Mouse (Mus musculus): ENCODE measurements around the gene Tbc1d17.
"Not testable (repeated sequence)": the region's sequence is repeated elsewhere in the genome, so short reads cannot be mapped to it uniquely, and the experiment has no call there.

Tbc1d17 gene

DNA sequence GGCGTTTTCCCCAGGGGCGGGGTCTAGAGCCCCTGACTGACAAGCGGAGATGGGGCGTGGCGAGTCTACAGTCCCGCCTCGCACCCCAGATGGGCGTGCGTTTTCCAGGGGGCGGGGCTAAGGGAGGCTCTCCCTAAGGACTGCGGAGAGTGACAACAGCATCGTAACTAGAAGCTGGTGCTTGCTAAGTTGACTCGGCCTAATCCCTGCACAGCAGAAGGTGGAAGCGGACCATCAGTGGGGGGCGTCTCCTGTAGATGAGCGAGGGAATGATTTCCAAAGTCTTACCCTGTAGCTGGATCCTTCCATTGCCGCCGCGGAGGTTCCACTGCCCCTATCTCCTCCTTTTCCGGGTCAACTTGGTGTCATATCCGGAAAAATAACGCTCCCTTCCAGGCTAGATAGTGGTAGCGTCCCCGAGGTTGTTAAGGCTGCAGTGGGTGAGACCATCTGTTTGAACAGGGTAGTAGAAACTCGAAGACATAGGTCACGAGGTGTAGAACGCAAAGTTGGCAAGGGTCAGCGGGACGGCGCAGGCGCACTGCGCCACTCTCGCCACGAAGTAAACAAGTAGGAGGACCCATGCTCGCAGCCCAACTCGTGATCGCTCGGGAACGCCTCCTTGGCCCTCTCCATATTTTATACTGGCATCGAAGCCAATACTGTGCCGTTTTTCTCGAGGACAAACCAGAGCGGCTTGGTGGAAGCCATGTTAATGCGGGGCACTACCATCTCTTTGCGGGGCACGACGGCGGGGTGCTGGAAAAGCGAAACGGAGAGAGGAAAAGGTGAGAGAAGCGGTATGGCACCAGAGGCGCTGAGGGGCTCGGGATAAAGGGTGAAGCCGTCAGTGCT is at the start of gene Tbc1d17, which contains the start of gene Akt1s1:
Gene Tbc1d17 (minus strand): TSS at position 519 of the 855 bp plus-strand sequence.
Gene Akt1s1 (plus strand): TSS at position 431 of the 855 bp plus-strand sequence.
- DNase-seq = peak; percentile 99

DNA sequence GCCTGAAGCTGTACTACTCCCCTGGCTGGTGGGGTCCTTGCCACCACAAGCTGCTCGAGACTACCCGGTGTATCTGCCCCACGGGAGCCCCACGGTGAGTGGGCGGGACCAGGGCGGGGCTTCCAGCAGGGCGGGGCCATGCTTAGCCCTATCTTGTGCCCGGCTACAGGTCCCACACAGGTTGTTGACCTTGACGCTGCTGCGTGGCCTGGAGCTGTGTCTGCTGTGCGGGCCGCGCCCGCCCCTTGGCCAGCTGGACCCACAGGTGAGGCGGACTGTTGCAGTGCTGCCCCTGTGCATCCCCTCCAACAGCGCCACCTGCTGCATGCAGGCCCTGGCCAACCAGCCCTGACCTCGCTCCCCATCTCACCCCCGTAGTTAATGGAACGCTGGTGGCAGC is 49.7 kb upstream of the Tbc1d17 start:
- DNase-seq = peak; percentile 58

DNA sequence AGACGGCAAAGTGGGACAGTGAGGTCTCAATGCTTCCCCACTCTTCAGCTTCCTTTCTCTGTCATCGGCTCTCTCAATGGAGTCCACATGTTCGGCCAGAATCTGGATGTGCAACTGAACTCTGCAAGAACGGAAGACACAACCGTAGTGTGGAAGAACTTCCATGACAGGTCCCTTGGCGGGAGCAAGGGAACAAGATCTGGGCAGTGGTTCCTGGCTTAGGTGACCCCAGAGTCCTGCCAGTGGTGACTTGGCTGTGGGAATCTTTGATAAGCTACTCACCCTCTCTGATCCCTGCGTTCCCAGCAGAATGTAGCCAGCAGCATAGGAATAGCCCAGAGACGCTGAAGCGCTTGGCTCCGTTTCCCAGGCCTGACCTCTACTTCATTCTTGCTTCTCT is 47.6 kb upstream of the Tbc1d17 start:
- no peak for DNase-seq

DNA sequence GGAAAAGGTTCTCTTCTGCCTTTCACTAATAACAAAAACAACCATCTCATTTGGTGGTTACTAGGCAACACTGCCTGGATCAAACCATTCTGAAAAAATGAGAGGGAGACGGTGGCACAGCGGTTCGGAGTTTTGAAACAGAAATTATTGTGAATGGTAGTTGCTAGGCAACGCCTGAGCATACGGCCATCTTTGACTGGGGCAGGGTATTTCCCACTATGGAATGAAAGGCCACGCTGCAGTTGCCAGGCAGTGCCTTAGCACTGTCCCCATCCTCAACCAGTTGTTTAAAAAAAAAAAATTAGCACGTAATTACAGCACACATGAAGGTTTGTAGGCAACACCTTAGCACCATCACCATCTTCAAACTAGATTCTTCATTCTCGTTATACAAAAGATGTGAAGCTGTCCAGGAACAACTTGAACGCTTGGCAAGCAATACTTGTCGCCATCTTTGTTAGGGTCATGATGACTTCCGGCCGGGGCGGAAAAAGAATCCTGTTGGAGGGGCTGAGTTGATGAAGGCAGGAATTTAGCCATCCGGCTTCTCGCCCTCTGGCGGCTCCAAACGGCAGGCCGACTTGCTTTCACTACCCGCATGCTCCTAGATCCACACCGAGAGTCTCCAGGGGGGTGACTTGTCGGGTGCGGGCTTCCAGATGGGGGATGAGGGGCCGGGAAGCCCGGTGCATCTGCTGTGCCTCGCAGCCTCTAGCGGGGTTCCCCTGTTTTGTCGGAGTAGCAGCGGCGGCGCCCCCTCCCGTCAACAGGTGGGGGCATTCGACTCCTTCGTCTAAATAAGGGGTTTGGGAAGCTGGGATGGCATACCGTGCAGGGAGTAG is 46.9 kb upstream of the Tbc1d17 start, which contains the start of gene Fuz:
Gene Fuz (plus strand): TSS at position 487 of the 842 bp plus-strand sequence.
- peak; percentile 92 for DNase-seq

DNA sequence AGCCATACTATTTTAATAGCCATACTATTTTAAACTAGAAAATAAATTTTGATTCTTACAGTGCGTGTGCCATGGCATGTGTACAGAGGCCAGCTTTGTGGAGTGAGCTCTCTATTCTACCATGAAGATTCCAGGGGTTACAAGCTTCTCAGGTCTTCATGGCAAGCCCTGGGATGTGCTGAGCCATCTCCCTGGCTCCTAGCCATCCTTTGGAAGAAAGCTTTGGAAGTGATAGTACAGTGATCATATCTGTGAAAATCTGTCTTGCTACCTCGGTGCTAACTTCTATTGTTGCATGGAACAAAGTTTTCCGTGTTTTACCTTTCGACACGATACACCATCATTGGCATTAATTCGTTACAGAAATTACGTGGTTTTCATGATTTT is 46.3 kb upstream of the Tbc1d17 start:
- DNase-seq = no peak

DNA sequence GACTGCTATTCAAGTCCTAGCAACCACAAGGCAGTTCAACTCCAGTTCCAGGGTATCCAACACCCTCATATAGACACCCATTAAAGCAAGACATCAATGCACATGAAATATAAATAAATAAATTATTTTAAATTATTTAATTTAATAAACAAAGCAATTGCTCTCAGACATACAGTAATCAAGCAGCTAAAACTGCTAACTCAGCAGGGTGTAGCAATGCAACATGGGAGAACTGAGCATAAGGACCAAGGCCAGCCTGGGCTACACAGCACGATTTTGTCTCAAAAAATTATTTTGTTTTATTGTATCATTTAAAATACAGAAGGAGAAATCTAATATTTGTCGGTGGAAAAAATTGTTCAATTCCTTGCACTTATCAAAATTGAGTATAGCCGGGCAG is 45.3 kb upstream of the Tbc1d17 start:
- DNase-seq = no peak

DNA sequence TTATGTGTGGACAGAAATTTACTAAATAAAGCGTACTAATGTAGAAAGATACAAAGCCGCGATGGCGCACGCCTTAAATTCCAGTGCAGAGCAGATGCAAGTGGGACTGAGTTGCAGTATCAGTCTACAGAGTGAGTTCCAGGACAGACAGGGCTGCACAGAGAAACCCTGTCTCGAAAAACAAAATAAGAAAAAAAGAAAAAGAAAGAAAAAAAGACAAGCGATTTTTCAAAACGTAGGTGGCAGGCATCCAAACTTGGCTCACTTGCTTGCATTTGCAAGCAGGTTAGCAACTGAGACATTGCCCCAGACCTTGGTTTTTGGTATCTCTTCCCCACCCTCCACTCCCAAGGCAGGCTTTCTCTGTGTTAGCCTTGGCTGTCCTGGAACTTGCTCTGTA is 44.3 kb upstream of the Tbc1d17 start:
- DNase-seq = no peak

DNA sequence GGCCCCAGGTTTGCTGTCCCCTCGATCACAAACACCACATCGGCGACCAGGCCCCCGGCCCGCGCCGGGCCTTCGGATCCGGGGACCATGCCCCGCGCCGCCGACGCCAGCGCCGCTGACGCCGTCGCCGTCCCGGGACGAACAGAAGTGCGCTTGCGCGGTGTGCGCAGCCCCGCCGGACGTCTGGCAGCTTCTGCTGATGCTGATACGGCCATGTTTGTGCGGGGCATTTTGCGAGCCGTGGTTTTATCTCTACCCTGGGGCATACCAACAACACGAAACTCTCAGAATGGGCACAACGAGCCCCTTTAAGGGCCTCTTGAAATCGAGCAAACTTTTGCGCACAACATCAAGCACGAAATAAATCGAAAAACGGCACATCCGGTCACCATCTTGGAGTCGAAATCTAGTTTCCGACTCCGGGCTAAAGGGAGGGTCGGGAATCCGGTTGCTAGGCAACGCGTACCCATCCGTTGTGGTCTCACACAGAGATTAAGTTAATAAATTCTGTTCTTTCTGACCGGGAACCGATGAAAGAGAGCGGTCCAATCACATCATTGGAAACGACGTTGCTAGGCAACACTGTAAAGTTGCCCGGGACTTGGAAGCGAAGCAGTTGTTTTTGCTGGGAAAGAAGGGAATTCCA is 43.5 kb upstream of the Tbc1d17 start, which contains the start of gene Med25:
Gene Med25 (minus strand): TSS at position 437 of the 646 bp plus-strand sequence.
- peak; percentile 95 for DNase-seq

DNA sequence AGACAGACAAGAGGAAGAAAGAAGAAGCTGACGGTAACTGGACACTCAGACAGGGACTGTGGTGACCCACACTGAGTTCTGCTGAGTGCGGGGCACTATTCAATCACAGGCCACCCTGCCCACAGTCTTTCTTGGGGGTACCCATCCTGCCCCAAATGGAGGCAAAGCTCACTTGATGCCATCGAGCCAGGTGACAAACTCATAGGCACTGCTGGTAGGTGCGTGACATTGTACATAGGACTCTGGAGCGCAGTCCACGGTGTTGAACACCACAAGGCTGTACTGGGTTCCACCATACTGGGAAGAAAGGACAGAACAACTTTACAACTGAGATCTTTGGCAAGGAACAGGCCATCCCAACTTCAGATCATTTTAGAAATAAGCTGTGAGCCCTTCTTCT is 42.7 kb upstream of the Tbc1d17 start:
- peak; percentile 21 for DNase-seq

DNA sequence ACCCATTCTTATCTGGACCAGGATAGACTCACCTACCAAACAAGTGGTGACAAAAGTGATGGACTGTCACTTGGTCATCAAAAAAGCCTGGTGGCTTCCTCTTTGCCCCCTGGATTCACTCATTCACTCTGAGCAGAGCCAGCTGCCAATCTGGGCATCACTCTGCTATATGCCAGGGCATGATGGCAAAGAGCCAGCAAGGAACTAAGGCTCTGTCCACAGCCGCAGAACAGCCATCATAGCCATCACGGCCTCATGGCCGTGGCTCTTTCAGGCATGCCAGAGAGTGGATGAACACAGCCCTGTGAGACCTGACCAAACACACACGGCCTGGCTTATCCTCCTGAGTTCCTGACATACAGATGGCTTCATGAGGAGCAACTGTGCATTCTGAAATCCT is 41.9 kb upstream of the Tbc1d17 start:
- DNase-seq = no peak

DNA sequence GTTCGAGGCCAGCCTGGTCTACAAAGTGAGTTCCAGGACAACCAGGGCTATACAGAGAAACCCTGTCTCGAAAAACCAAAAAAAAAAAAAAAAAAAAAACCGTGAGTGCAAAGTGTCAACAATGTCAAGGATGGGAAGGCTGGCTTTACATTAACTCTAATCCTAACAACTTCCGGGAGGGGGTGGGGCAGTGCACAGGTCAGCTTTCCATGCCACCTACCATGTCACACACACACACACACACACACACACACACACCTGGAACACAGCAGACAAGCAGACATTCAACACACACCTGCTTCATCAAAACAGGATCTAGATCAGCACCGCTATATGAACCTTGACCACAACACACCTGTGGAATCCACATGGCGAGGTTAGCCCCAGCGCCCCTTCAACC is 41.3 kb upstream of the Tbc1d17 start:
- no peak for DNase-seq

DNA sequence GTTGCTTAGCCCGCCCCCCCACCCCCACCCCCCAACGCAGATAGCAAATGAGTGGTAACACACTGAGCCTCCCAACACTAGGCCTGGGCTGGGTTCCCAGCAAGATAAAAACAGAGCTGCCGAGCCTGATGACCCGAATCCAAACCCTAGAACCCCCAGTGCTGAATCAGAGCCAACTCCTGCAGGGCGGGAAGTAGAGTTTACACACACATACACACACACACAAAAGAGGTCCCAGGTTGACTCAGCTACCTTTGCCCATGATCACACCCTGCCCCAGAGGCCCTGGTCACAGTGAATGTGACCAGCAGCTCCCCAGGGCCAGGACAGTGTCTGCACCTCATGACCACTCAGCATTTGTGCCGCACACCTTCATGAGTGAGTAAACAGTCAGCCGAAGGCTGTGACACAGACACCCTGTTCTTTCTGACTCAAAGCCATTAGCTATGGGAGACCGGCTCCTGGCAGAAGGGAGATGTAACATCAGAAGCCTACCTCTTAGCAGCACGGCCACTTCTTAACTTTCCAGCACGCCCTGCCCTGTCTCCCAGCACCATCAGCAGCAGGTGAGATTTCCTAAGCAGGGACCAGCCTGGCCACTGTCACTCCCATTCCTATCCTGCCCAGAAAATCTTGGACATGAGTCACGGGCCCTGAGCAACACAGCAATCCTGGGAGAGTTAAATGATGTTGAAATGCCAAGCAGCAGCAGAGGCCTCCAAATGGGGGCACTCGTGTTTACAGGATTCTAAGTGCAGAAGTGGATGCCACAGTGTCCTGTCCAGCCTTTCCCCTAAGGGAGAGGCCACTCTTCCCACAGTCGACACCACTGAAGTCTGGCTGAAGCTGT is 39.6 kb upstream of the Tbc1d17 start:
- no peak for DNase-seq

DNA sequence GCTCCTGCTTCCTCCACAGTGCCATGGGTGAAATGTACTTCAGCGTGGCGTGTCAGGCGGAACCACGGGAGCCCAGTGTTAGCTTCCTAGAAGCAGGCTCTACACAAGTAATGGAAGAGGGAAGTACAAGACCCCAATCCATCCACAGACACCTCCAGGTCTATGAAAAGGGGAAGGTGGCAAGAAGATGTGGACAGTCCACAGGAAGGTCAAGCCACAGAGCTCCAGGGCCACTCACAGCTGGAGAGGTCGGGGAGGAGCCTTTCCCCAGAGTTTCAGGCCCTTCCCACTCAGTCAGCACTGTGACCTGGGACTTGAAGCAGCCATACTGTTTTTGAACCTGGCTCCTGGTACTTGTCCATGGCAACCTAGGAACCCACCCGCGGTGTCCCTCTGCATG is 38.1 kb upstream of the Tbc1d17 start:
- no peak for DNase-seq

DNA sequence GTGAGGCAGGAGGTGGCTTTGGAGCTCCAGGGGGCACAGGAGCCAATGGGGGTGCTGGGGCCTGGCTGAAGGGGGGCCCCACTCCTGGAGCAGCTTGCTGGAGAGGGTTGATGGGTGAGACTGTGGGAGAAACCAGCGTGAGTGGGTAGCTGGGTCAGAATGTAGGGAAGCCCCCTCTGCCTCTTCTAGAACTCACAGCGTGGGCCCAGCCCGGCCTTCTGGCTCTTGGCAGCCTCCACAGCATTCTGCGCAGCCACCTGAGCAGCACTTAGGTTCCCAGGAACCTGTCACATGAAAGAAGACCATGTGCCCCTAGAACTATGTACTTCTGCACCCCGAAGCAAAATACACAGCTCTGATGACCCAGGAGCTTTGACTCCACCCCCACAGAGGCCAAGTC is 35.8 kb upstream of the Tbc1d17 start:
- no peak for DNase-seq

DNA sequence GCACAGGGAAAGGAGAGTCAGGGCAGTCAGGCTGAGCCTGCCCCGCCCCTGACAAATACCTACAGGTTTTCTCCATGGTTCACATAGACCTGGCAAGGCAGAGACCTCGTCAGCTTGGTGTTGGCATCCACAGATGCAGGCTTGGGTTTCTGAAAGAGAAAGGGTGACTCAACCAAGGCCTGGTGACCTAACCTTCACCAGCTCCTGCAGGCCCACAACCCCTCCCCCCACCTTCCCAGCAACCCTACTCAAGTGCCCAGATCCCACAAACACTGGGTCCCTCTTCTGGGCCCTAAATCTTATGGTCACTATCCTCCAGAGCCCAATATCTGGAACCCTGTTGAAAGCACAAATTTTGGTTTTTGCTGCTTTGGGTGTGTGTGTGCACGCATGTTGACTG is 34.2 kb upstream of the Tbc1d17 start:
- no peak for DNase-seq

DNA sequence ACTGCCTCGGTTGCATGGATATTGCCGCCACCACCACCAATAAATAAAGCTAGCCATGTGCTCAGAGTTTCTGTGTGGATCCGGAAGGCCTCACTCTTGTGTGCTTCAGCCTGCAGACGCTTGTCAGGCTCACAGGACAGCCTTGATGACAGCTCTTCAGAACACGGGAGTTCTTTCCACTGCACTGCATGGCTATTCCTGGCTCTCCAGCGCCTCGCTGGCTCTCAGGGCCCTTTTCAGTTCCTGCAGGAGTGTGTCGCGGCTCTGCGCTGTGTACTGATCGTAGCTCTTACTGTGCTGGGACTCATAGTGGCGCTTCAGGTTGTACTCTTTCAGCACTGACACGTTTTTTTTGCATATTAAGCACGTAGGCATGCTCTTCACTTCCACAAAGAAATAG is 29.0 kb upstream of the Tbc1d17 start:
- no peak for DNase-seq

DNA sequence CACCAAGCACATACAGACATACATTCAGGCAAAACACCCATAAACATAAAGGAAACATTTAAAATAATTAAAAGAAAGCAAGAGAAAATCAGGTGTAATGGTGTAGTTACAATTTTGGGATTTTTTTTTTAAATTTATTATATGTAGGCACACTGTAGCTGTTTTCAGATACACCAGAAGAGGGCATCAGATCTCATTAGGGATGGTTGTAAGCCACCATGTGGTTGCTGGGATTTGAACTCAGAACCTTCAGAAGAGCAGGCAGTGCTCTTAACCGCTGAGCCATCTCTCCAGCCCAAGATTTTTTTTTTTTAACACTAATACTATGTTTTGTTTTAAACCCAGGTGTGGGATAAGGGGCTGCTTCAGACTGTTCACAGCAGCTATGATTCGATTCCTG is 22.9 kb upstream of the Tbc1d17 start:
- not testable (repeated sequence) for DNase-seq

DNA sequence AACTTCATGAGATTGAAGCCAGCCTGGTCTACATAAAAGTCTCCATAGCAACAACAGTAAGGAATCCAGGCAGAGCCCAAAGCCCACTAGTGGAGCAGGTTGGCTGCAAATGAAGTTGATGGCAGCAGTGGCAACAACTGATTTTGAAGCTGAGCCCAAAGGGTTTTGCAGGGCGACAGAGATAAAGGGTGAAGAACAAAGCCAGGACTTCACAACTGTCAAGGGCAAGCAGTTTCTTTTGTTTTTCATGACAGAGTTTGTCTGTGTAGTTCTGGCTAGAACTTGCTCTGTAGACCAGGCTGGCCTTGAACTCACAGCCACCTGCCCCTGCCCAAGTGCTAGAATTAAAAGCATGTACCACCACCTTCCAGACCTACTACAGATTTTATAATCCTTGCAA is 22.3 kb upstream of the Tbc1d17 start:
- no peak for DNase-seq

DNA sequence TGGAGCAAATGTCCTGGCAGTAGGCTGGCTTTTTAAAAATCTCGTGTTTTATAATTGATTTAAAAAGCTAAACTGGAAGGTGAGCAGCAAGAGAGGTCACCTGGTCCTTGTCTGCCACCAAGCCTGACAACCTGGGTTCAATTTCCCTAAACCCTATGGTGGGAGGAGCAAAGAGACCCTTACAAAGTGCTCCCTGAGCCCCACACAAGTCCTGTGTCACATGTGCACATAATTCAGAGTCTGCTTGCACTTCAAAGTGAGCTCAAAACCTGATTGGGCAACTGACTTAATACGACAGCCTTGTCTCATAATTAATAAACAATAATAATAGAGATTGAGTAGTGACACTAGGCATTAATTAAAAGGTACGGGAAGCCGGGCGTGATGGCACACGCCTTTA is 21.7 kb upstream of the Tbc1d17 start:
- DNase-seq = no peak

DNA sequence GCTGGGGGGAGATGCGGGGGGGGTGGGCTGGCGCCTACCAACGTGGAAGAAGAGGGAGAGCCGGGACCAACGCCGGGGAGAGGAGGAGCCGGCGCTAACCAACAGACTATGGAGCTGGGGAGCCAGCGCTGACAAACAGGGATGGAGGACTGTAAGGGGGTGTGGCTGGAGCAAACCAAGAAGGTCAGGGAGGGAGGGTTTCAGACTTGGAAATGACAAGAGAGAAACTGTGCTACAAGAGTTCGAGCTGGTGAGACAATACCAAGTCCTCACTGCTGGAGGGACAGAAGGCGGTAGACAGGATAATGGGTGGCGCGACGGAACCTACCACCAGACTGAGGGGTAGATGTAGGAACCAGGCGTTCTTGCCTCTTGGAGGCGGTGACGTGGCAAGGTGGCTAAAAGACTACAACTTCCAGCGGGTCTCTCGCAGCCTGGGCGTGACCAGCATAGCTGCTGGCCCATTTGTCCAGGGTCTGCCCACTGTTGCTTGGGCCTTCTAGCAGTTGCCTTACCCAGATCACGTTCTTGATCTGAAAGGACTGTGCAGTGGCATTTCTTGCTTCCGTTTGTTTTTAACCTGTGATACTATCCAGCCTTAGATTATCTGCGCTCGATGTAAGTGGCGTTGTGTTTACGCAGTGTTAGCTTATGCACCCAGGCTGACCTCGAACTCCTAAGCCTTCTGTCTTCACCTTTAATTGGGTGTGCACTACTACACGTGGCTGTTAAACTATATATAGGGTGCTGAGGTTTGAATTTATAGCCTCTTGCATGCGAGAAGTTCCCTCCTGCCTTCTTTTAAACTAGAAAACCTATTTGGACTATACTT is 21.0 kb upstream of the Tbc1d17 start, which contains the start of gene Ptov1:
Gene Ptov1 (minus strand): TSS at position 92 of the 832 bp plus-strand sequence.
- DNase-seq = peak; percentile 93
